Mouse (Mus musculus) limb, embryonic 13.5 days (tissue): Measurements from ENCODE around the gene Rbbp4. TPM values are rescaled to one million over a fixed set of nuclear protein-coding genes. Genes with fewer than 3 reads are reported as not detected.

Experiments used
- ATAC-seq: fragments of 200-750 bp; cut with Nextera tagmentation; 2 replicates; pipeline ENCODE4 v1.8.0; 2017; ENCODE audit warnings: low read depth, moderate number of reproducible peaks, moderate TSS enrichment; ENCODE audit not compliant: low FRiP score
- H3K27ac ChIP-seq: fragments of 300-500 bp; sonication (generic); 2 replicates; pipeline ENCODE4 v1.5.1; 2015; ENCODE audit warnings: inconsistent platforms, mild to moderate bottlenecking, moderate library complexity
- H3K27me3 ChIP-seq: fragments of 300-500 bp; sonication (generic); 2 replicates; pipeline ENCODE4 v1.6.1; 2015; ENCODE audit warnings: mild to moderate bottlenecking, inconsistent platforms
- H3K36me3 ChIP-seq: fragments of 300-500 bp; sonication (generic); 2 replicates; pipeline ENCODE4 v1.6.1; 2015; ENCODE audit warnings: inconsistent platforms, mild to moderate bottlenecking, moderate library complexity
- H3K4me1 ChIP-seq: fragments of 300-500 bp; sonication (generic); 2 replicates; pipeline ENCODE4 v1.6.1; 2015; ENCODE audit warnings: inconsistent platforms
- H3K4me2 ChIP-seq: fragments of 300-500 bp; sonication (generic); replicated peaks from 2 replicates; pipeline ENCODE4 v1.6.1; 2015; ENCODE audit warnings: inconsistent platforms, mild to moderate bottlenecking, moderate library complexity
- H3K4me3 ChIP-seq: fragments of 300-500 bp; sonication (generic); 2 replicates; pipeline ENCODE4 v1.5.1; 2015; ENCODE audit warnings: moderate library complexity, mild to moderate bottlenecking, inconsistent platforms
- H3K9ac ChIP-seq: fragments of 300-500 bp; sonication (generic); 2 replicates; pipeline ENCODE4 v1.6.1; 2015; ENCODE audit warnings: mild to moderate bottlenecking, inconsistent platforms
- H3K9me3 ChIP-seq: fragments of 300-500 bp; sonication (generic); 2 replicates; pipeline ENCODE4 v1.6.1; 2016; ENCODE audit warnings: inconsistent platforms
- WGBS: fragments of 180-500 bp; shearing (Covaris S2); methylation state at CpG from one replicate; pipeline ENCODE4 v1.1.7; 2015; 5-methylcytosine and 5-hydroxymethylcytosine counted together
- microRNA-seq: library from miRNA; unstranded; fragments of <30 nt; microRNA quantifications from one replicate; pipeline ENCODE4, GENCODE M21; 2016
- polyA plus RNA-seq: library from polyadenylated mRNA; unstranded; fragments of >200 nt; fragmentation: Nextera tagmentation; extraction: Ambion mirVana; gene quantifications from 2 replicates; pipeline ENCODE4 v1.2.1, GENCODE M21; 2015

The Rbbp4 gene
- polyA plus RNA-seq, 1 experiment from 2014 or later, result 491 TPM

GRCm38 (mm10) chr4:129263225-129264021 is 71.7 kb downstream of the Rbbp4 start:
- no peaks in the 10 kb centered on the region for H3K36me3 ChIP-seq
- H3K27ac ChIP-seq, result peak overlapping the region; percentile 33; the same call in 1 of the 2 replicates
- H3K4me1 ChIP-seq, result peaks cover 12% of the 10 kb centered on the region
- peak; percentile 73 for ATAC-seq
- H3K9ac ChIP-seq, result peak overlapping the region; percentile 52
- peak overlapping the region; percentile 38 for H3K4me2 ChIP-seq
- no peaks in the 10 kb centered on the region for H3K27me3 ChIP-seq
- no peak overlapping the region for H3K4me3 ChIP-seq
- WGBS, result 24% methylated on average over 19 of the region's 19 CpGs
- no peaks in the 10 kb centered on the region for H3K9me3 ChIP-seq

DNA sequence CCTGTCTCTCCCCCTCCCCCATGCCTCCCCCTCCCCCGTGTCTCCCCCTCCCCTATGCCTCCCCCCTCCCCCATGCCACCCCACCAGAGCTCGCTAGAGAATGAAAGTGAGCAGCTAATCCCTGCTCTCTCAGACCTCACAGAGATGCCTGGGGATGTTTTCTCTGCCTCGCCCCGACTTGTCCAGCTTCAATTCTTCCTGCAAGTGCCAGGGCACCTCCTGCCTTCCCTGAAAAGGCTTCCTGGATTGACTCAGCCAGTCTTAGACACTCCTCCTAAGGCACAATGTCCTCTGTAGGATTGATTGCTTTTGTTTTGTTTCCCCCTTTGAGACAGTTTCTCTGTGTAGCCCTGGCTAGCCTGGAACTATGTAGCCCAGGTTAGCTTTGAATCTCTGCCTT is 74.0 kb downstream of the Rbbp4 start, which contains the start of gene C77080:
C77080 (minus strand) TSS at position 209 of the 400 bp plus-strand sequence.
- Histone ChIP-seq H3K9ac (no peak within 1 kb of the TSS; the same call in 1 of the 2 replicates), H3K36me3 (no peaks in the 10 kb centered on the region), H3K9me3 (no peaks in the 10 kb centered on the region), H3K4me2 (no peak within 1 kb of the TSS), H3K27me3 (no peaks in the 10 kb centered on the region), H3K27ac (no peak within 1 kb of the TSS), H3K4me3 (no peak within 1 kb of the TSS), H3K4me1 (peaks cover 18% of the 10 kb centered on the region)
- WGBS, result 0% methylated on average over 1 of the region's 4 CpGs
- no peak for ATAC-seq

- no peaks in the 10 kb centered on the region for H3K9me3 ChIP-seq
- 20% methylated on average over 6 of the region's 6 CpGs for WGBS
- H3K4me2 ChIP-seq, result no peak overlapping the region
- no peaks in the 10 kb centered on the region for H3K36me3 ChIP-seq
- peaks cover 18% of the 10 kb centered on the region for H3K4me1 ChIP-seq
- no peaks in the 10 kb centered on the region for H3K27me3 ChIP-seq
- no peak overlapping the region for H3K27ac ChIP-seq
- no peak overlapping the region for H3K4me3 ChIP-seq
- H3K9ac ChIP-seq, result no peak overlapping the region; the same call in 1 of the 2 replicates
- ATAC-seq, result no peak
Observed at GRCm38 (mm10) chr4:129260678-129261077, 74.5 kb downstream of the Rbbp4 start.

DNA sequence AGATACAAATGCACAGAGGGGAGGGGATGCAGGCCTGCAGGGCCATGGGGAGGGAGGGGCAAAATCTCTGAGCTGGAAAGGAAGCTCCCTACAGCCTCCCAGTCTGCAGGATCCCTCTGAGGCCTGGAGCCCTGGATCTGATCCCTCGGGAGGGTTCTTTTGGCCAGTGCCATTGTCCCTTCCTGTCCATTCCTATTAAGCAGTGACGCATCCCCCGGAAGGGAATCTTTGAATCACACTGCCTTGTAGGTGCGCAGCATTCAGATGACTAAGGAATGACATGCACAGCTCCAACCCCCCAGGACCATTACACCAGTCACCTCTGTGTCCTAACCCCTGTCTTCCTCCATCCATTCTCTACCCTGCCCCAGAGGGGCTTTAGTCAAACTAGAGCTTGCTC is 76.1 kb downstream of the Rbbp4 start:
- H3K9ac ChIP-seq, result no peak overlapping the region
- no peak overlapping the region for H3K4me2 ChIP-seq
- 81% methylated on average over 4 of the region's 4 CpGs for WGBS
- H3K27ac ChIP-seq, result no peak overlapping the region
- ATAC-seq, result no peak
- no peaks in the 10 kb centered on the region for H3K9me3 ChIP-seq
- no peak overlapping the region for H3K4me3 ChIP-seq
- no peaks in the 10 kb centered on the region for H3K27me3 ChIP-seq
- H3K4me1 ChIP-seq, result peaks cover 18% of the 10 kb centered on the region
- no peaks in the 10 kb centered on the region for H3K36me3 ChIP-seq

Small RNAs within 50 kb of the gene (microRNA-seq; reads per million reads assigned to microRNA genes)
- not detected for gene Gm22994

Other genes with a start within 250 kb of the Rbbp4 start
- gene Tmem54, start 229.8 kb downstream of the Rbbp4 start, polyA plus RNA-seq, result 5.0 and 5.6 TPM in 2 replicates
- 1.2 and 1.3 TPM in 2 replicates for gene Hpca, start 213.3 kb downstream of the Rbbp4 start, polyA plus RNA-seq
- 20.0 and 21.3 TPM in 2 replicates for gene Fndc5, start 198.4 kb downstream of the Rbbp4 start, polyA plus RNA-seq
- gene S100pbp, start 145.6 kb downstream of the Rbbp4 start, polyA plus RNA-seq, result 25.6 and 30.1 TPM in 2 replicates
- 79.1 and 80.4 TPM in 2 replicates for gene Yars, start 145.6 kb downstream of the Rbbp4 start, polyA plus RNA-seq
- 6.1 and 7.9 TPM in 2 replicates for gene C77080, start 74.0 kb downstream of the Rbbp4 start, polyA plus RNA-seq
- gene Sync, start 47.8 kb downstream of the Rbbp4 start, polyA plus RNA-seq, result 3.3 TPM in 2 replicates
- gene Zbtb8os, start 325 bp upstream of the Rbbp4 start, polyA plus RNA-seq, result 43.4 and 44.0 TPM in 2 replicates
- gene Zbtb8a, start 42.7 kb upstream of the Rbbp4 start, polyA plus RNA-seq, result 14.6 and 14.8 TPM in 2 replicates
- 1.9 TPM in 2 replicates for gene Zbtb8b, start 105.5 kb upstream of the Rbbp4 start, polyA plus RNA-seq
- 27.9 and 30.3 TPM in 2 replicates for gene Bsdc1, start 126.2 kb upstream of the Rbbp4 start, polyA plus RNA-seq
- gene Tssk3, start 155.7 kb upstream of the Rbbp4 start, polyA plus RNA-seq, result not detected in 2 replicates
- not detected in 2 replicates for gene Fam229a, start 155.8 kb upstream of the Rbbp4 start, polyA plus RNA-seq
- 957 and 1,008 TPM in 2 replicates for gene Marcksl1, start 178.2 kb upstream of the Rbbp4 start, polyA plus RNA-seq
- 244 and 251 TPM in 2 replicates for gene Hdac1, start 207.3 kb upstream of the Rbbp4 start, polyA plus RNA-seq
- gene Lck, start 238.3 kb upstream of the Rbbp4 start, polyA plus RNA-seq, result 11.1 and 12.1 TPM in 2 replicates
- 4.5 and 5.1 TPM in 2 replicates for gene Fam167b, start 243.2 kb upstream of the Rbbp4 start, polyA plus RNA-seq